24 mouse cellular contexts compared by ENCODE assay signal in the genomic region with DNA sequence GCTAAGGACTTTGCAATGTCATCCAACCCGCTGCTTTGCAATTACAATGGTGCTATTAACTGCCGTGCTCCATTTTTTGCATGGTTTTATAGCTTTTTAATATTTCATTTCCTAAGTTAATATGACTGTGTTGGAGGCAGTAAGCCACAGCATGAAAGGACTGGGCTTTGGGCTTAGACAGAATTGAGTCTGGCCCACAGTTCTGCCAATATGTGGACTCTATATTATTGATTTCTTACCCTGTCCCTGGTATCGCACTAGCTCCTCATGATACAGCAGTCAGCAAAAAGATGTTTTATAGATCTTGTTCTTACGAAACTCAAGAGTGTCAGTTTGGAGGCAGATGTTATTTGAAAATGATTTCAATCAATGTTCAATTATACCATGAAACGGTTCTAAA. TPM values are rescaled to one million over a fixed set of nuclear protein-coding genes. Genes with fewer than 3 reads are reported as not detected.
DNase-seq lines count a peak whose midpoint lies in the region; ATAC-seq and TF ChIP-seq lines count a peak whose summit lies in the region.
"Had no signal": no experiment of that assay in that cellular context is flagged by ENCODE, and none has a peak within 500 bp of the region (broad histone marks: within the 10 kb centered on the region; RNA-seq: fewer than 3 reads in every experiment).

No protein-coding gene starts in this region.

- no peak overlapping the region for H3K4me3 ChIP-seq in hindbrain, embryonic 15.5 days
- H3K4me3 ChIP-seq in hindbrain, embryonic 14.5 days (replicated peaks; ENCODE audit: low read length) = no peak overlapping the region
- H3K4me3 ChIP-seq in liver, adult 2 months (ENCODE audit: insufficient read depth, low read depth, low read length) = no peak overlapping the region
- no peak overlapping the region for H3K4me3 ChIP-seq in neural tube, embryonic 14.5 days (ENCODE audit: low read depth, low read length)
- no peak overlapping the region for H3K4me3 ChIP-seq in neural tube, embryonic 15.5 days (replicated peaks)
- H3K4me3 ChIP-seq: embryonic facial prominence, embryonic 10.5 days; embryonic facial prominence, embryonic 12.5 days; forebrain, embryonic 13.5 days had no signal

- WGBS in hindbrain, embryonic 15.5 days = 83% methylated on average over 5 of the region's 5 CpGs
- WGBS in hindbrain, embryonic 14.5 days = 78% methylated on average over 5 of the region's 5 CpGs
- WGBS in liver, adult 2 months = 51% methylated on average over 5 of the region's 5 CpGs
- 76% methylated on average over 5 of the region's 5 CpGs for WGBS in neural tube, embryonic 14.5 days
- 67% methylated on average over 5 of the region's 5 CpGs for WGBS in neural tube, embryonic 15.5 days

- H3K9ac ChIP-seq in hindbrain, embryonic 15.5 days = no peak overlapping the region
- no peak overlapping the region for H3K9ac ChIP-seq in hindbrain, embryonic 14.5 days
- no peak overlapping the region for H3K9ac ChIP-seq in liver, adult 2 months (ENCODE audit: low read depth, low read length)
- no peak overlapping the region for H3K9ac ChIP-seq in neural tube, embryonic 14.5 days (replicated peaks; ENCODE audit: low read depth, low read length)
- no peak overlapping the region for H3K9ac ChIP-seq in neural tube, embryonic 15.5 days (replicated peaks)
- H3K9ac ChIP-seq: embryonic facial prominence, embryonic 12.5 days; forebrain, embryonic 13.5 days had no signal

- H3K4me1 ChIP-seq in hindbrain, embryonic 15.5 days (replicated peaks) = 0 out of 2 replicates have a peak, but pooled peaks cover 3% of the 10 kb centered on the region
- no peaks in the 10 kb centered on the region for H3K4me1 ChIP-seq in hindbrain, embryonic 14.5 days (replicated peaks; ENCODE audit: control insufficient read depth, insufficient read depth, low read length)
- peaks cover 7% of the 10 kb centered on the region; the same call in 1 of the 2 replicates for H3K4me1 ChIP-seq in liver, adult 2 months (ENCODE audit: control insufficient read depth, insufficient read depth, low read length)
- no peaks in the 10 kb centered on the region for H3K4me1 ChIP-seq in neural tube, embryonic 14.5 days (ENCODE audit: control insufficient read depth, insufficient read depth, low read length)
- H3K4me1 ChIP-seq in neural tube, embryonic 15.5 days = no peaks in the 10 kb centered on the region
- H3K4me1 ChIP-seq: embryonic facial prominence, embryonic 12.5 days; forebrain, embryonic 13.5 days had no signal

- no peaks in the 10 kb centered on the region for H3K79me2 ChIP-seq in liver, adult 2 months (ENCODE audit: control insufficient read depth, insufficient read depth, low read length)

- no peaks in the 10 kb centered on the region for H3K9me3 ChIP-seq in hindbrain, embryonic 15.5 days
- no peaks in the 10 kb centered on the region for H3K9me3 ChIP-seq in hindbrain, embryonic 14.5 days (ENCODE audit: control insufficient read depth, low read length)
- no peaks in the 10 kb centered on the region for H3K9me3 ChIP-seq in neural tube, embryonic 14.5 days (ENCODE audit: control insufficient read depth, low read length)
- H3K9me3 ChIP-seq in neural tube, embryonic 15.5 days (replicated peaks) = no peaks in the 10 kb centered on the region
- H3K9me3 ChIP-seq: embryonic facial prominence, embryonic 10.5 days; embryonic facial prominence, embryonic 12.5 days; forebrain, embryonic 13.5 days; G1E had no signal

- no peaks in the 10 kb centered on the region for H3K36me3 ChIP-seq in hindbrain, embryonic 15.5 days
- H3K36me3 ChIP-seq in hindbrain, embryonic 14.5 days (replicated peaks; ENCODE audit: control insufficient read depth, insufficient read depth) = no peaks in the 10 kb centered on the region
- H3K36me3 ChIP-seq in liver, adult 2 months (ENCODE audit: control insufficient read depth, insufficient read depth, low read length) = no peaks in the 10 kb centered on the region
- no peaks in the 10 kb centered on the region for H3K36me3 ChIP-seq in neural tube, embryonic 14.5 days (ENCODE audit: control insufficient read depth, insufficient read depth, low read length)
- H3K36me3 ChIP-seq in neural tube, embryonic 15.5 days = no peaks in the 10 kb centered on the region
- H3K36me3 ChIP-seq: embryonic facial prominence, embryonic 10.5 days; embryonic facial prominence, embryonic 12.5 days; G1E had no signal

- H3K27ac ChIP-seq in hindbrain, embryonic 15.5 days (replicated peaks) = no peak overlapping the region
- no peak overlapping the region for H3K27ac ChIP-seq in hindbrain, embryonic 14.5 days
- no peak overlapping the region; the same call in 1 of the 2 replicates for H3K27ac ChIP-seq in liver, adult 2 months (replicated peaks; ENCODE audit: insufficient read depth, low read depth, low read length)
- H3K27ac ChIP-seq in neural tube, embryonic 14.5 days (ENCODE audit: low read depth, low read length) = no peak overlapping the region
- H3K27ac ChIP-seq in neural tube, embryonic 15.5 days (replicated peaks) = no peak overlapping the region
- H3K27ac ChIP-seq: embryonic facial prominence, embryonic 10.5 days; embryonic facial prominence, embryonic 12.5 days; forebrain, embryonic 13.5 days had no signal

- H3K27me3 ChIP-seq in hindbrain, embryonic 15.5 days = no peaks in the 10 kb centered on the region
- no peaks in the 10 kb centered on the region for H3K27me3 ChIP-seq in hindbrain, embryonic 14.5 days (ENCODE audit: control insufficient read depth, insufficient read depth, low read length)
- no peaks in the 10 kb centered on the region for H3K27me3 ChIP-seq in liver, adult 2 months (ENCODE audit: control insufficient read depth, insufficient read depth, low read length)
- no peaks in the 10 kb centered on the region for H3K27me3 ChIP-seq in neural tube, embryonic 14.5 days (ENCODE audit: control insufficient read depth, insufficient read depth, low read length)
- no peaks in the 10 kb centered on the region for H3K27me3 ChIP-seq in neural tube, embryonic 15.5 days (replicated peaks)
- H3K27me3 ChIP-seq: CH12.LX; embryonic facial prominence, embryonic 12.5 days; forebrain, embryonic 13.5 days; Patski had no signal

- no peak for TF ChIP-seq POLR2A in liver, adult 2 months (IDR thresholded peaks at IDR 0.05; ENCODE audit: extremely low read depth, insufficient read depth, low read length)

- ATAC-seq in hindbrain, embryonic 15.5 days (ENCODE audit: low FRiP score, low read depth) = 0 out of 2 replicates have a peak, but pooled peaks have one; percentile 51
- ATAC-seq in hindbrain, embryonic 14.5 days (ENCODE audit: low FRiP score) = no peak
- ATAC-seq in neural tube, embryonic 14.5 days (ENCODE audit: low read depth) = peak; percentile 44; the same call in 1 of the 2 replicates
- peak; percentile 56 for ATAC-seq in neural tube, embryonic 15.5 days (ENCODE audit: low FRiP score)
- ATAC-seq: activated CD4-positive, CD25-positive, alpha-beta regulatory T cell, adult 4 months; CD4-positive, CD25-positive, alpha-beta regulatory T cell, adult 4 months; forebrain, embryonic 13.5 days; Patski had no signal

- no peak overlapping the region for H3K4me2 ChIP-seq in hindbrain, embryonic 15.5 days
- no peak overlapping the region for H3K4me2 ChIP-seq in hindbrain, embryonic 14.5 days (replicated peaks)
- H3K4me2 ChIP-seq in neural tube, embryonic 14.5 days (ENCODE audit: low read depth, low read length) = no peak overlapping the region
- H3K4me2 ChIP-seq in neural tube, embryonic 15.5 days = no peak overlapping the region
- H3K4me2 ChIP-seq: embryonic facial prominence, embryonic 12.5 days; forebrain, embryonic 13.5 days had no signal

- no peak for TF ChIP-seq CTCF in liver, adult 2 months (IDR thresholded peaks at IDR 0.05; ENCODE audit: low read depth, low read length)

- no peak for DNase-seq in hindbrain, embryonic 14.5 days (ENCODE audit: low spot score)
- DNase-seq in liver, adult 2 months (ENCODE audit: extremely low read depth, low read depth, low spot score) = peak; percentile 49
- no peak for DNase-seq in liver
- no peak for DNase-seq in neural tube, embryonic 10.5 days (ENCODE audit: extremely low spot score, low spot score)
- DNase-seq: adrenal gland, adult 8-10 months; adrenal gland, postnatal 14 days; adrenal gland, postnatal 36 days; B cell, adult 2 months; cerebellum, adult 11-12 months; cerebellum, adult 2 months; cerebellum, adult 9-10 months; cerebellum, postnatal 10 days; cerebellum, postnatal 25 days had no signal

RNA-seq across cellular contexts. Expression of a gene that starts 5.9 kb away (rescaled TPM):
- 2.4 TPM in 2 replicates for polyA plus RNA-seq in hindbrain, embryonic 15.5 days (2015; fragmentation: Nextera tagmentation; extraction: Ambion mirVana)
- 1.9 and 2.0 TPM in 2 replicates for polyA plus RNA-seq in hindbrain, embryonic 14.5 days (2014; fragmentation: Nextera tagmentation; extraction: Ambion mirVana)
- 24.6 and 30.1 TPM in 2 replicates for total RNA-seq in liver, adult 2 months (2014; rRNA removed)
- polyA plus RNA-seq in liver, adult 2 months (2012; rRNA removed) = 3.2 and 3.9 TPM in 2 replicates
- polyA plus RNA-seq in neural tube, embryonic 14.5 days (2014; fragmentation: Nextera tagmentation; extraction: Ambion mirVana) = 2.5 and 3.0 TPM in 2 replicates
- 3.1 and 5.6 TPM in 2 replicates for polyA plus RNA-seq in neural tube, embryonic 15.5 days (2015; fragmentation: Nextera tagmentation; extraction: Ambion mirVana)
- total RNA-seq: G1E had no signal
- polyA plus RNA-seq: forebrain, embryonic 13.5 days; G1E had no signal
